Mouse (Mus musculus) layer of hippocampus, adult 9-10 months (tissue): ENCODE data around the gene Tox3.

Experiments
- DNase-seq: peaks from one replicate; pipeline ENCODE4 v3.0.0; 2022; ENCODE audit warnings: low spot score

Gene Tox3

GRCm38 (mm10) chr8:90348178-90348925 is at the start of gene Tox3:
TSS of gene Tox3 (minus strand) at chr8:90348343.
- DNase-seq = no peak

DNA sequence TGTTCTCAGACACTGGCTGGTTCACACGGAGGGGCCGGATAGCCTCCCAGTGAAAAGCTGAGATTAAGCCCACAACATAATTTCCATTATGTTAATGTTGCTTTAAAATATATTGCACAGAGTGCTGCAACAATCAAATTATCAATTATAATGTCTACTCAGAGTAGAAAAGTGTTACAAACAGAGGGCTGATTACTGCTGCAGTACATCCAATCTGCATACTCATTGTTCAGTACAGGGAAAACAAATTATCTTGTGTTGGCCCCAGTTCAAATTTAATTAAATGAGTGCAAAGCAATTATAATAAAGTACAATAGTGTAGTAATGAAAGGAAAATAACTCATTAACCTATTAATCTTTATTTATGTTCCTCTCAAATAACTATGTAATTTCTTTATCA is 44.5 kb upstream of the Tox3 start:
- DNase-seq = no peak

DNA sequence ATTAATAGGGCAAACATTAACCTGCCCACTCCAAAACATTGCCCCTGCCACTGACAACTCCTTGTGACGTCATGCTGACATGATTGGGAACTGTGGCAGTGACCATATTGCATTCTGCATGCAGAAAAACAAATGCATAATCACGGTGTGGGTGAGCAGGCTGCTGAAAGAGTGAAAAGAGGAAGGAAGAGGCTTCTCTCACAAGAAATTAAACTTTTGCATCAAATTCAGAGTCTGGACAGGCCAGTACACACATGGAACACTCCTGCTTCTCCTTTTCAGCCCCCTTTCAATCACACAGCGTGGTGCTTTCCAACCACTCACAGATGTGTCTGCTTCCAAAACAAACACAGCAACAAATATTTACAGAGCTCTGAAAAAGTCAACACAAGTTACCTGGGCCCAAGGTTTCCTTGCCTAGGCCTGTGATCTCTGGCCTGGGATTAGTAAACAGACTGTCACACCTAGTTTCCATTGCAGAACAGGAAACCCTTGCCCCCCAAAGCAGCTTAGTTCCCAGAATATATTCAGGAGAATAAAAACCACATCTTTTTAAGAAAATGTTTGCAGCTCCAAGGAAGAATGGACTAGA is 43.4 kb upstream of the Tox3 start:
- no peak for DNase-seq

DNA sequence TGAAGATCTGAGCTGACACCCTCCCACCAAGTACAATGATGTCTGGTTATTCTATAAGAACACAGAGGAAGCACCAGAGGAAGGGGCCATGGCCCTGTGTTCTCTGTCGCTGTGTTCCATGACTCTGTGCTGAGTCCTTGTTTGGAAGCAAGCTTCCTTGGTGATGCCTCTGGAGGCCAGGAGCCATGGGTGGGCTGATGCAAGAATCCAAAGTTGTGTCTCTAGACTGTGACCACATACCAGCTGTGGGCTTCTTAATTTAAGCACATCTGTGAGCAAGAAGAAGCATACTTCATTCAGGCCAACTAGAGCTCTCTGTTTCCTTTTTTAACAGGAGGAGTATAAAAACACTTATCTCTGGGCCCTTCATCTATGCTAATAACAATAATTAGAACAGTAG is 42.7 kb upstream of the Tox3 start:
- DNase-seq = no peak

DNA sequence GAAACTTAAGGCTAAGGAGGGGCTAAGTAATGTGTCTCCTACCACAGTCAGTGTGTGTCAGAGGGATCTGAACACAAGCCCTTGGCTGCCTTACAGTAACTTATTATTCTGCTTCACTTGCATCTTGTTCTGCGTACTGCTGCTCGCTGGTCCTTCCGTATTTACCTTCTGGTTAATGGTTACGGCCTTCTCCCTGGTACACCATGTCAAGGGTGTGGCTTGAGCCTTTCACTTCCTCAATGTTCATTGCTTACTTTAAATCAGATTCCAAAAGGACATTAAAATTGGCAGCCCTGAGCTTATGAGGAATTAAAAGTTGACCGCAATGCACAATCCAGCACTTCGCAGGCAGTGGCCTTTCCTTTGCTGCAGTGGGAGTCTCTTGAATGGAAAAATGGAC is 30.9 kb upstream of the Tox3 start:
- DNase-seq = no peak

DNA sequence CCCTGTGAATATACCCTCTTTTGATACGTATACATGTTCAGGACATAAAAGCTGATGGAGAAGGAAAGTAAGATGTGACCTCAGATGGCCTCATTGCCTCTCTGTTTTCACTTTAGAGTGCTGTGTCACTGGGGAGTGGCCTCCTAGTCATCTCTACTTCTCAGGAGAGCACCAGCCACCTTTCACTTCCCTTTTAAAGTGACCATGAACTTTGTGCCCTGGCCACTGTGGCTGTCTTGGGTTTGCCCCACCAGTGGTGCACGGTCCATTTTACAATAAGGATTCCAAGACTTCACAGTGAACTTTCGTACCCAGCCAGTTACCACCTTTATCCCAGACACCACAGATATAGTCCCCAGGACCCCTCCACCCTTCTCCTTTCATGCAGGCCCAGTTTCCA is 29.9 kb upstream of the Tox3 start:
- no peak for DNase-seq

GRCm38 (mm10) chr8:90371611-90372222 is 23.6 kb upstream of the Tox3 start:
- no peak for DNase-seq

DNA sequence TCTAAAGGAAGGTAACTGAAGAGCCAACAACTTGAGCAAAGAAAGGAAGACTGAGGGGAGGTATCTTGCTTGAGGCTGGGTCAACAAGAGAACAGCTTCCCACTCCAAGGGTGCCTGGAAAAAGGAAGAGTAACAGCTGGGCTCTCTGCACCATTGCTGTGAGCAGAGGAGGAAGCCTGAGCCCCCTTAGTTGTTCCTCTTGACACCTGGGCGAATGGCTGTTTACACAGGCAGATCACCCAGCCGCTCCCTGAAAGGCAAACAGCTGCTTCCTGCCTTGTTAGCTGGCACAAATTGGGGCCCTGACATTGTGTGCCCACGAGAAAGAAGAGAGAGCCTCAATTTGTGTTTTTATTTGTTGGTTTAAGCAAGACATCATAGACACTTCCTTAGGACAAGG is 21.7 kb upstream of the Tox3 start:
- no peak for DNase-seq

GRCm38 (mm10) chr8:90356729-90357128 is 8.6 kb upstream of the Tox3 start:
- DNase-seq = no peak

DNA sequence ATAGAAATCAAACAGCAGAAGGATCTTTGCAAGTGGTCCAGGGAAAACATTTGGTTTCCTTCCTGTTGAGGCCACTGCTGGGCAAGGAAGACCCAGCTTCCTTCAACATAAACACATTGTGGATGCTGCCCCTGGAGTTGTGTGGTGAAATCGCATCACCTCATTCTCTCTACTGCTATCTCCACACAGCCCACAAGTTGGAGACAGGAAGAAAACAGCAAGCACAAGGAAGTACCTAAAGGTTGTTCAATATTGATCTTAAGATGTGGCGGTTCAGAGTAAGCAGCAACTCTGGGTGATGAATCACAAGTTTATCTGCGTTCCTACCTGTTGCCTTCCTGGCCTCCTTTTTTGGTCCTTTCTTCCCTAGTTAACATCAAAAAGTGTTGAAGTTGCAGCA is 6.6 kb upstream of the Tox3 start:
- DNase-seq = no peak

DNA sequence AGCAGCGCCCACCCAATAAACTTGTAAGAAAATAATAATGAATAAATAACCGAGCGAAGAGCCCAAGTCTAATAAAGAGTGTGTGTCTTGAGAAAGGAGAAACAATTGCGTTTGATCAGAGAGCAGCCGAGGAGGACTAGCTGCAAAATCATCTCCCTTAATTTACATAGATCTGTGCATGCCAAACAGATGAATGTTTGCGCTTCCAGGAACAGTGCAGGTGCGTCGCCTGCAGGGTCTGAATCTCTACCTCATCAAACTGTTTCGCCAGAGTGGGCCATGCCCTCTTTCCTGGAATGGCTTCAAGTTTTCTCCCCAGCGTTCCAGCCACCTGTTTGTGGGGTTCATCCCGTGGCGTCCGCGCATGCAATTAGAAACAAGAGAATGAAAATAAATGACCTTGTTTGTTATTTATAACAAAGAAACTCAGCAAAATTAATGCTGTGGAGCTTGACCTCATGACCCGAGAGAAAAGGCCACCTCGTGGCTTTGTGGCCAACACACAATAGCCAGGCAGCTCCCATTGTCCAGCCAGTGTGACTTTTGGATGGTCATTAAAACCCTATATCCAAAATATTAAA is 5.9 kb upstream of the Tox3 start:
- DNase-seq = no peak

GRCm38 (mm10) chr8:90353499-90353898 is 5.4 kb upstream of the Tox3 start:
- no peak for DNase-seq

DNA sequence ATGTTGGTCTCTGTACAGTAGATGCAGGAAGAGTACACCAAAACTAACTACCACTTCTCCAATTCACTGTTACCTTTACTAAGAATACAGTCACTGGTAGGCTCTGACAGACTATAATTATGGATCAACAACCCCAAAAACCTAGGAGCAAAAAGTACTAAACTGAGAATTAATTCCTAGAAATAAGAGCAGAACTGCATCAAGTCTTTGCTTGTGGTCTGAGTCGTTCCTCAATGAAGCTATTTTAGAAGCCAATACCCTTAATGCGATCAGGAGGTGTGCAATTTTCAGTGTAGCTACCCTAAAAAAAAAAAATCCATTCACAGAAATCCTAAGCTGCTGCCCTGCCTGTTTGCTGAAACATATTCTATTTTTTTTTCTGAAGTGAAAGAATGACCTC is 4.8 kb upstream of the Tox3 start:
- DNase-seq = no peak

DNA sequence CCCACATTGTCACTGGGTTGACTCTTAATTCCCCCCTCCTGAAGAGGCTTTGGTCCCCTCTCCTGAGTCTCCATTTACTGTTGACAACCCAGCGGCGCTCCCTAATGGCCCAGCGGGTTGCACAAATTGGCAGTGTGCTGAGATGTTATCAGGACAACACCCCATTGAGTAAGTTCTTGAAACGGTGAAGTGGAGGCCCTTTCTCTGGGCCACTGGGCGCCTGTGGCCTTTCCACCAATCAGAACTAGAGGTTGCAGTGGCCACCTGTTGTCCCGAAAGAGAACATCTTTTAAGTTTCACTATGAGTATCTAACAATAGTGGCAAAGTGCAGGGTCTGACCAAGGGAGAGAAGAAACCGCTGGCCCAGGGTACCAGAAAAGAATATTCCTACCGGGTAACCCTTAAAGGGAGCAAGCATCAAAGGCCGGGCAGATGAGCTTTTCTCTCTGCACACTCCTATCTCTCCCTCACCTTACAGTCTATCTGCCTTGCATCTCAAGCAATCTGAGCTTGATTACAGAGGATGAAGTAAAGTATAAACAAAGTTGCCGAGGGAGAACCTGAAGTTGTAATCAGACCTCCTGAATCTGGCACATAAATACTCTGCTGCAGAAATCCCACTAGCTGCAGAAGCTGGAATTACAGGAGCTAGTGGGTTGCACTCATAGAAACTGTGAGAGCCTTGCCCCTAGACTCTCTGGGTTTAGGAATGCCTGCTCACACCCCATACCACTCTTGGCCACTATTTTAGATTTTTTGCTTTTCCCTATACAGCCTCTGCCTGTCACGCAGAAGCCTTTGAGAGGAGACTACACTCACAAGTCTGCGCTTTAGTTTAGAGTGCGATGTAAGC is 1.8 kb upstream of the Tox3 start:
- no peak for DNase-seq

GRCm38 (mm10) chr8:90348926-90349683 is 962 bp upstream of the Tox3 start:
- DNase-seq = no peak

DNA sequence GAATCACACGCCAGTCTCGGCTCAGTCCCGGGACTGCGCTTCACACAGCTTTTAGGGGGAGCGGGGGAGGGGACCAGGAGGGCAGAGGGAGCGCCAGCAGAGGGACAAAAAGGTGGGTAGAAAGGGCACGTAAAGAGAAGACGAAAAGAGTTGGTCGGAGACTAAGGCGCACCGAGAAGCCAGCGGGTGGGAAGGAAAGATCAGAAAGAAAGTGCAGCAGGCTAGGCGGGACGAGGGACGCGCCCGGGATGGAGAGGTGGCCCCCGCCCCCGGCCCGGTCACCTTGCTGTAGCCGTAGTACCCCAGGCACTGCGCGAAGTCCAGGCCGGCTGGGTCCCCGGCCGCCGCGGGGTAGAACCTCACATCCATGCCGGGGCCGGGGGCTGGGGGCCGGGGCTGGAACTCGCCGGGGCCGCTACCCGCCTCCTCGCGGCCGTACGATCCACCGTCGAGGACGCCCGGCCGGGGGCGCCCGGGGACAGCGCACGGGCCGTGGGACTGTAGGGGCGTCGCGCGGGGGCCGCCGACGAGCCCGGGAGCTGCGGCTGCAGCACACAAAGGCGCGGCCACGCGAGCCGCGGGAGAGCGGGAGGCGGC is 464 bp downstream of the Tox3 start:
- DNase-seq = no peak

GRCm38 (mm10) chr8:90346880-90347535 is 1.1 kb downstream of the Tox3 start:
- no peak for DNase-seq

DNA sequence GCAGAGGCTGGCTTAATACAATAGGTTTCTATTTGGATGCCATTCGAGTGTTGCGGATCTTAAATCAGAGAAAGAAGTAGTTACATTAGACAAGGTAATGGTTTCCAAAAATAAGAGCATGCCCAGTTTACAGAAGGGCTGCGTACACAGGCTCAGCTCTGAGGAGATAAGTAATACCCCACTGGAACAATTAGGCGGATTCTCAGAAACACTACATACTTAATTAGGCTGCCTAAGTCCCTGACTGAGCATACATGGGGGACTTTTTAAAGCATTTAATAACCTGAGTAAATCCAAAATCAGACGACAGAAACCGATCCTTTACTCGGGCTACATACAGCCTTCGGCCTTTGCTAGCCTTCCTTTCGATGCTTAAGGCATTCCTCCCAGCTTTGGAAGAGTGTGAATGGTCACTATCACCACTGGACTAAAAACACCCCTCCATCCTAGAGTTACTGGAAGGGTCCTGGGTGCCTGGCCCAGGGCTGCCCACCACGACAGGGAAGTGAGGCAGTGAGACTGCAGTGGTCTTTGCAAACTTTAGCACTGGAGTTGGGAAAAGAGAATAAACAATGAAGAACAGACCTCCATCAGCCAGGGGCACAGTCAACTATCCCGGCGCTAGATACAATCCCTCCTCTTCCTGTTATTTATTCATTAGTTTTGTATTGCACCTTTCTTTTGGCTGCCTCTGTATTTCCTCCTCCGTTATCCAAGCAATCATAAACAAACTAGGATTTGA is 1.8 kb downstream of the Tox3 start:
- no peak for DNase-seq

GRCm38 (mm10) chr8:90330377-90331285 is 17.5 kb downstream of the Tox3 start:
- no peak for DNase-seq
